Mouse (Mus musculus): Measurements from ENCODE around the gene Fam189b. TPM values are rescaled to one million over a fixed set of nuclear protein-coding genes. Genes with fewer than 3 reads are reported as not detected.

Gene Fam189b
- polyA plus RNA-seq (2014; fragmentation: Illumina TruSeq; extraction: RNeasy Lipid Tissue Mini Kit (QIAGEN cat#74804); ENCODE audit: low read depth, low replicate concordance) = 5.8 TPM

GRCm38 (mm10) chr3:89183058-89183958, at the start of gene Fam189b:
Fam189b (plus strand) TSS chr3:89183143.

DNA sequence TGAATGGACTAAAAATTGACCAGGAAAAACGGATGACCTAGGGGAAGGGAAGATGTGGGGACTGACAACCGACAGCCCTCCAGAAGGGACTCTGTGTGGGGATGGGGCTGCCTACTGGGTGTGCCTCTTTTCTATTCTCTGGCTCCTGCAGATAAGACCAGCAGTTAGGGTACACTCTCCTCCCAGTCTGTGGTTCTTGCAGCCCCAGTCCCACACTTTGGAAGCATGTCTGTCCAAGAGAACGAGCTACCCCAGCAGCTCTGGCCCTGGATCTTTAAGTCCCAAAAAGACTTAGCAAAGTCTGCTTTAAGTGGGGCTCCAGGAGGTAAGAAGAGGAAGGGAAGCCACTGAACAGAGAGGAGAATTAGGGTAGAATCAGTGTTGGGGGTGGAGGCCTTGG, 47.0 kb upstream of the Fam189b start, which contains the start of gene Pklr:
Pklr (plus strand) TSS at position 185 of the 400 bp plus-strand sequence.

GRCm38 (mm10) chr3:89159616-89160344, 23.2 kb upstream of the Fam189b start, which contains the start of gene Hcn3:
Hcn3 (minus strand) TSS chr3:89160196.

GRCm38 (mm10) chr3:89164506-89165267, 18.3 kb upstream of the Fam189b start, which contains the start of gene Clk2:
Clk2 (plus strand) TSS chr3:89164795.

GRCm38 (mm10) chr3:89177242-89178106, 5.5 kb upstream of the Fam189b start, which contains the start of gene Scamp3:
Scamp3 (plus strand) TSS chr3:89177473.

DNA sequence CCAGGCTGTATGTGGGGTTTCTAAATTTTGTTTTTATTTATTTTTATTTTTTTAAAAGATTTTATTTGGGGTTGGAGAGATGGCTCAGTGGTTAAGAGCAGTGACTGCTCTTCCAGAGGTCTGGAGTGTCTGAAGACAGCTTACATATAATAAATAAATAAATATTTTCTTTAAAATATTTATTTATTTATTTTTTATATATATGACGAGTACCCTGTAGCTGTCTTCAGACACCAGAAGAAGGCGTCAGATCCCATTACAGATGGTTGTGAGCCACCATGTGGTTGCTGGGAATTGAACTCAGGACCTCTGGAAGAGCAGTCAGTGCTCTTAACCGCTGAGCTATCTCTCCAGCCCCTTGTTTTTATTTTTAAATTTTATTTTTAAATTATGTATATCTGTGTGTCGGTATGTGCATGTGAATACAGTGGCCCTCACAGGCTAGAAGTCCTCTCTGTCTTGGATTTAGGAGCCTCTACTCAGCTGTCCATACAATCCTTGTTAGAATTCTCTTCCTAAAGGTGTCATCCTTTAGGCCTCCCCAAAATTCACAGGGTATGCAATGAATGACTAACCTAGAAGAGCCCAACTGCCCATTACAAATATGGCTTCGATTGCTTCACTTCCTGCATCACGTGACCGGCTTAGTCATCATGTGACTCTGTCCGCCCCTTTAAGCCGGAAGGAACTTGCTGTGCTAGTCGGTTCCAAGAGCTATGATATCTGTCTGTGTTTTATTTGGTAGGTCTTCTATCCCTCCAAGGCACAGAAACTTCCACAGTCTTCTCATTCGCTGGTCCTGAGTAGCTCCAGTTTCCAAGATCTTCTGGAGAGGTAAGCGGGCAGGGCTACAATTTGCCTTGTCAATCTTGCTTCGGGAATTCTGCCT, 19.6 kb downstream of the Fam189b start, which contains the start of gene Gba:
Gba (plus strand) TSS at position 676 of the 889 bp plus-strand sequence.

GRCm38 (mm10) chr3:89214681-89215411, 31.9 kb downstream of the Fam189b start, which contains the start of gene Thbs3:
Thbs3 (plus strand) TSS chr3:89215180.

DNA sequence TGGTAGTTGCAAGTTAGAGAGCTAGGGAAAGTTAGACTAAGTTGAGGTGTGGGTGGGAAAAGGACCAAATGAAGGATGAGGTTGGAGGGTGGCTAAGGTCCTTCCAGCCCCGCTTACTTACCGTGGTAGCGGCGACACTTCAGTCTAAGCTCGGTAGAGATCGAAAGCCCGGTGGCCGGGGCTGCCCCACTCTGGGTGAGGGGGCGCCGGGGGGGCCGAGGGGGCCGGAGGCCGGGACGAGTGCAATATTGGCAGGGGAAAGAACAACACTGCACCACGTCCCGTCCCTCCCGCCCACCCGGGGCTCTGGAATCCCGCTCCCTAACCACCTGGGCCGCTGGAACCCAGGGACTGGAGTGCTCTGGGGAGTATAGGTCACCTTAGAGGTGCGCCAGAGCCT, 44.0 kb downstream of the Fam189b start, which contains the start of gene Mtx1:
Mtx1 (minus strand) TSS at position 189 of the 400 bp plus-strand sequence.

GRCm38 (mm10) chr3:89228836-89229235, 45.9 kb downstream of the Fam189b start, which contains the start of gene Muc1:
Muc1 (plus strand) TSS chr3:89229057.

Other genes with a start within 250 kb of the Fam189b start
- gene Ash1l, start 232.5 kb upstream of the Fam189b start, polyA plus RNA-seq (2014; fragmentation: Illumina TruSeq; extraction: RNeasy Lipid Tissue Mini Kit (QIAGEN cat#74804); ENCODE audit: low read depth, low replicate concordance) = 16.7 TPM
- gene Dap3, start 232.0 kb upstream of the Fam189b start, polyA plus RNA-seq (2014; fragmentation: Illumina TruSeq; extraction: RNeasy Lipid Tissue Mini Kit (QIAGEN cat#74804); ENCODE audit: low read depth, low replicate concordance) = 66.9 TPM
- 22.7 TPM for gene Rusc1, start 89.8 kb upstream of the Fam189b start, polyA plus RNA-seq (2014; fragmentation: Illumina TruSeq; extraction: RNeasy Lipid Tissue Mini Kit (QIAGEN cat#74804); ENCODE audit: low read depth, low replicate concordance)
- not detected for gene Gm43738, start 82.0 kb upstream of the Fam189b start, polyA plus RNA-seq (2014; fragmentation: Illumina TruSeq; extraction: RNeasy Lipid Tissue Mini Kit (QIAGEN cat#74804); ENCODE audit: low read depth, low replicate concordance)
- 175 TPM for gene Fdps, start 81.2 kb upstream of the Fam189b start, polyA plus RNA-seq (2014; fragmentation: Illumina TruSeq; extraction: RNeasy Lipid Tissue Mini Kit (QIAGEN cat#74804); ENCODE audit: low read depth, low replicate concordance)
- gene Pklr, start 47.0 kb upstream of the Fam189b start, polyA plus RNA-seq (2014; fragmentation: Illumina TruSeq; extraction: RNeasy Lipid Tissue Mini Kit (QIAGEN cat#74804); ENCODE audit: low read depth, low replicate concordance) = 7.9 TPM
- 0.24 TPM for gene Hcn3, start 22.9 kb upstream of the Fam189b start, polyA plus RNA-seq (2014; fragmentation: Illumina TruSeq; extraction: RNeasy Lipid Tissue Mini Kit (QIAGEN cat#74804); ENCODE audit: low read depth, low replicate concordance)
- gene Clk2, start 18.3 kb upstream of the Fam189b start, polyA plus RNA-seq (2014; fragmentation: Illumina TruSeq; extraction: RNeasy Lipid Tissue Mini Kit (QIAGEN cat#74804); ENCODE audit: low read depth, low replicate concordance) = 51.5 TPM
- 56.1 TPM for gene Scamp3, start 5.7 kb upstream of the Fam189b start, polyA plus RNA-seq (2014; fragmentation: Illumina TruSeq; extraction: RNeasy Lipid Tissue Mini Kit (QIAGEN cat#74804); ENCODE audit: low read depth, low replicate concordance)
- 67.8 TPM for gene Gba, start 19.8 kb downstream of the Fam189b start, polyA plus RNA-seq (2014; fragmentation: Illumina TruSeq; extraction: RNeasy Lipid Tissue Mini Kit (QIAGEN cat#74804); ENCODE audit: low read depth, low replicate concordance)
- gene Thbs3, start 32.0 kb downstream of the Fam189b start, polyA plus RNA-seq (2014; fragmentation: Illumina TruSeq; extraction: RNeasy Lipid Tissue Mini Kit (QIAGEN cat#74804); ENCODE audit: low read depth, low replicate concordance) = 30.3 TPM
- 92.5 TPM for gene Mtx1, start 43.9 kb downstream of the Fam189b start, polyA plus RNA-seq (2014; fragmentation: Illumina TruSeq; extraction: RNeasy Lipid Tissue Mini Kit (QIAGEN cat#74804); ENCODE audit: low read depth, low replicate concordance)
- gene Muc1, start 45.9 kb downstream of the Fam189b start, polyA plus RNA-seq (2014; fragmentation: Illumina TruSeq; extraction: RNeasy Lipid Tissue Mini Kit (QIAGEN cat#74804); ENCODE audit: low read depth, low replicate concordance) = 1.0 TPM
- 96.9 TPM for gene Krtcap2, start 62.8 kb downstream of the Fam189b start, polyA plus RNA-seq (2014; fragmentation: Illumina TruSeq; extraction: RNeasy Lipid Tissue Mini Kit (QIAGEN cat#74804); ENCODE audit: low read depth, low replicate concordance)
- gene Trim46, start 63.2 kb downstream of the Fam189b start, polyA plus RNA-seq (2014; fragmentation: Illumina TruSeq; extraction: RNeasy Lipid Tissue Mini Kit (QIAGEN cat#74804); ENCODE audit: low read depth, low replicate concordance) = 2.9 TPM
- 152 TPM for gene Dpm3, start 76.2 kb downstream of the Fam189b start, polyA plus RNA-seq (2014; fragmentation: Illumina TruSeq; extraction: RNeasy Lipid Tissue Mini Kit (QIAGEN cat#74804); ENCODE audit: low read depth, low replicate concordance)
- 135 TPM for gene Slc50a1, start 87.4 kb downstream of the Fam189b start, polyA plus RNA-seq (2014; fragmentation: Illumina TruSeq; extraction: RNeasy Lipid Tissue Mini Kit (QIAGEN cat#74804); ENCODE audit: low read depth, low replicate concordance)
- gene Efna1, start 98.0 kb downstream of the Fam189b start, polyA plus RNA-seq (2014; fragmentation: Illumina TruSeq; extraction: RNeasy Lipid Tissue Mini Kit (QIAGEN cat#74804); ENCODE audit: low read depth, low replicate concordance) = 26.1 TPM
- gene Efna3, start 139.8 kb downstream of the Fam189b start, polyA plus RNA-seq (2014; fragmentation: Illumina TruSeq; extraction: RNeasy Lipid Tissue Mini Kit (QIAGEN cat#74804); ENCODE audit: low read depth, low replicate concordance) = 1.3 TPM
- 3.4 TPM for gene Efna4, start 154.9 kb downstream of the Fam189b start, polyA plus RNA-seq (2014; fragmentation: Illumina TruSeq; extraction: RNeasy Lipid Tissue Mini Kit (QIAGEN cat#74804); ENCODE audit: low read depth, low replicate concordance)
- 145 TPM for gene Adam15, start 166.9 kb downstream of the Fam189b start, polyA plus RNA-seq (2014; fragmentation: Illumina TruSeq; extraction: RNeasy Lipid Tissue Mini Kit (QIAGEN cat#74804); ENCODE audit: low read depth, low replicate concordance)
- 2.8 TPM for gene Dcst2, start 178.8 kb downstream of the Fam189b start, polyA plus RNA-seq (2014; fragmentation: Illumina TruSeq; extraction: RNeasy Lipid Tissue Mini Kit (QIAGEN cat#74804); ENCODE audit: low read depth, low replicate concordance)
- 5.4 TPM for gene Dcst1, start 182.1 kb downstream of the Fam189b start, polyA plus RNA-seq (2014; fragmentation: Illumina TruSeq; extraction: RNeasy Lipid Tissue Mini Kit (QIAGEN cat#74804); ENCODE audit: low read depth, low replicate concordance)
- gene Zbtb7b, start 211.6 kb downstream of the Fam189b start, polyA plus RNA-seq (2014; fragmentation: Illumina TruSeq; extraction: RNeasy Lipid Tissue Mini Kit (QIAGEN cat#74804); ENCODE audit: low read depth, low replicate concordance) = 52.0 TPM
- gene Lenep, start 219.7 kb downstream of the Fam189b start, polyA plus RNA-seq (2014; fragmentation: Illumina TruSeq; extraction: RNeasy Lipid Tissue Mini Kit (QIAGEN cat#74804); ENCODE audit: low read depth, low replicate concordance) = 1.8 TPM
- 24.9 TPM for gene Flad1, start 228.7 kb downstream of the Fam189b start, polyA plus RNA-seq (2014; fragmentation: Illumina TruSeq; extraction: RNeasy Lipid Tissue Mini Kit (QIAGEN cat#74804); ENCODE audit: low read depth, low replicate concordance)
- 34.3 TPM for gene Cks1b, start 235.2 kb downstream of the Fam189b start, polyA plus RNA-seq (2014; fragmentation: Illumina TruSeq; extraction: RNeasy Lipid Tissue Mini Kit (QIAGEN cat#74804); ENCODE audit: low read depth, low replicate concordance)
- 76.1 TPM for gene Shc1, start 235.3 kb downstream of the Fam189b start, polyA plus RNA-seq (2014; fragmentation: Illumina TruSeq; extraction: RNeasy Lipid Tissue Mini Kit (QIAGEN cat#74804); ENCODE audit: low read depth, low replicate concordance)
- gene Pygo2, start 247.1 kb downstream of the Fam189b start, polyA plus RNA-seq (2014; fragmentation: Illumina TruSeq; extraction: RNeasy Lipid Tissue Mini Kit (QIAGEN cat#74804); ENCODE audit: low read depth, low replicate concordance) = 30.1 TPM

Data from adipose tissue, adult 10 weeks (tissue).